Mouse (Mus musculus) macrophage (primary cell): ENCODE measurements around the gene Higd2a. TPM values are rescaled to one million over a fixed set of nuclear protein-coding genes. Genes with fewer than 3 reads are reported as not detected.
A peak's percentile ranks its signal among the peaks of the same experiment; 100 is the strongest.

Source experiments
- H3K27ac ChIP-seq: fragments of 350-480 bp; formaldehyde crosslinking; 2 replicates; pipeline ENCODE4 v1.9.0; 2021
- H3K36me3 ChIP-seq: fragments of 350-480 bp; formaldehyde crosslinking; 2 replicates; pipeline ENCODE4 v1.9.0; 2021; ENCODE audit errors: inconsistent target
- H3K4me3 ChIP-seq: fragments of 350-480 bp; formaldehyde crosslinking; 2 replicates; pipeline ENCODE4 v1.9.0; 2021; ENCODE audit errors: inconsistent target
- H3K79me2 ChIP-seq: fragments of 350-480 bp; formaldehyde crosslinking; 2 replicates; pipeline ENCODE4 v1.9.0; 2021; ENCODE audit errors: inconsistent target
- WGBS: methylation state at CpG from one replicate; pipeline ENCODE4 v1.1.7; 2026; ENCODE audit warnings: inconsistent platforms; ENCODE audit not compliant: missing documents; 5-methylcytosine and 5-hydroxymethylcytosine counted together
- polyA plus RNA-seq: library from polyadenylated mRNA; stranded (reverse); fragments of 250-400 nt; gene quantifications from 3 replicates; pipeline ENCODE4 v1.2.4, GENCODE M21; 2018; ENCODE audit warnings: inconsistent platforms
- total RNA-seq, 78 experiments: library from RNA; depleted of rRNA; stranded (reverse); fragments of 250-400 nt; gene quantifications; 1 replicate in 9 of 78; 2 replicates in 24 of 78; 3 replicates in 43 of 78; 4 replicates in 2 of 78; pipeline ENCODE4 v1.2.4; 2018; ENCODE audit warnings: inconsistent platforms in 56 of 78

Gene Higd2a
- 10 to 100 TPM in 1 of 26 experiments, 1 to 10 TPM in 20, not detected in 5; 1.9 to 17.1 (median 3.0) TPM for total RNA-seq (2018; cell fraction: chromatin; rRNA removed)
- total RNA-seq (2018; cell fraction: cytosol; rRNA removed) = 100 to 1,000 TPM in 7 of 26 experiments, 10 to 100 TPM in 19; 55.4 to 128 (median 83.2) TPM
- 10 to 100 TPM in 25 of 26 experiments, 1 to 10 TPM in 1; 9.8 to 27.3 (median 13.8) TPM for total RNA-seq (2018; cell fraction: nucleus; rRNA removed)
- polyA plus RNA-seq = 73.7 to 134 TPM (median 97.0 TPM) in 3 replicates

DNA sequence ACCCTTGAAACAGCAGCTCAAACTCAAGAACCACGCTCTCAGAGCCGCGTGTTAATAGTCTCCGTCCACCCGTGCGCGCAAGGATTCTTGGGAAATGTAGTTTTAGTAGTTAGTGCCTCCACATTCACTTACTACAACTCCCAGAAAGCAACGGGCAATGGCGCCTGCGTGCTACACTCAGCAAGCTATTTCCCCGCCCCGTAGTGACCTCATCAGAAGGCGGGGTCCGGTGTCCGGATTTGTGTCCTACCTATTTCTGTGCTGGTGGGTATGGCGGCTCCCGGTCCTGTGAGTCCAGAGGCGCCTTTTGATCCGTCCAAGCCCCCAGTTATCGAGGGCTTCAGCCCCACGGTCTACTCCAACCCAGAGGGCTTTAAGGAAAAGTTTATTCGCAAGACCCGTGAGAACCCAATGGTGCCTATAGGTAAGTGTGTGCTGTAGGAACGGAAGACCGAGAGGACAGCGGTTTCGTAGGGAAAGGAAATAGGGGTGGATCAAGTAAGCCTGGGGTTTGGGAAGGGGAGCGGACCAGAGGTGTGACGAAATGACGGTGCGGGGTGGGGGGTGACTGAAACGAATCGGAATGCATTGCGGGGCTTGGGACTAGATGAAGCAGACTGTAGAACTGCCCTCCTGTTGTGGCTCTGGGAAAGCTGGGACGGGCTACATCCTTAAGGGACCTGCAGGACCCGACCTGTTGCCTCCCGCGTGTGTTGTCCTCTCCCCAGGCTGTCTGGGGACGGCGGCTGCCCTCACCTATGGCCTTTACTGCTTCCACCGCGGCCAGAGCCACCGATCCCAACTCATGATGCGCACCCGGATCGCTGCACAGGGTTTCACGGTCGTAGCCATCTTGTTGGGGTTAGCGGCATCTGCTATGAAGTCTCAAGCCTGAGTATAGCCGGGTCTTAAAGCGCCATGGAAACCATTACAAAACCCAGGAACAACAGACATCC, at the start of gene Higd2a, which contains the start of gene Nop16:
TSS of gene Higd2a (plus strand) at position 212 of the 956 bp plus-strand sequence.
TSS of gene Nop16 (minus strand) at position 95 of the 956 bp plus-strand sequence.
- WGBS = under 1% methylated on average over 50 of the region's 51 CpGs

DNA sequence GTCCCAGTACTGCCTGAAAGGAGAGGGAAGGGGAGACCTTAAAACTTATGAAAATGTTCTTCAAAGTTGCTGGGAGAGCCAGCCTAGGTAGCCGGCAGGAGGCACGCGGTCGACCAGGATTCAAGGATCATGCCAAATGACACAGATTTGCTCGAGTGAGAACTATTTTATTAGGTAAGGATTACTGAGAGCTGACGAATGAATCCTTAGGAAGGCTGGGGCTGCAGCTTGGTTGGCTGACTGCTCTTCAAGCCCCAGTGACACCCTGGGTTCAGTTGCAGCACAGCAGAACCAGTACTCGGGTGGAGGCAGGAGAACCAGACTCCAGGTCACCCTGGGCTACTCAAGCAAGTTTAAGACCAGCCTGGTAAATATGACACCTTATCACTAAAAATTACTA, 42.0 kb upstream of the Higd2a start:
- Histone ChIP-seq H3K27ac (no peak overlapping the region), H3K79me2 (no peaks in the 10 kb centered on the region), H3K4me3 (no peak overlapping the region), H3K36me3 (peaks cover 24% of the 10 kb centered on the region)
- WGBS = 96% methylated on average over 7 of the region's 7 CpGs

More for the DNA sequence above, at the start of gene Higd2a, which contains the start of gene Nop16:
- peaks cover 13% of the 10 kb centered on the region; the same call in 1 of the 2 replicates for H3K79me2 ChIP-seq
- H3K27ac ChIP-seq = peak within 1 kb of the TSS; percentile 61
- H3K4me3 ChIP-seq = peak within 1 kb of the TSS; percentile 98
- H3K36me3 ChIP-seq = peaks cover 8% of the 10 kb centered on the region; the same call in 1 of the 2 replicates

DNA sequence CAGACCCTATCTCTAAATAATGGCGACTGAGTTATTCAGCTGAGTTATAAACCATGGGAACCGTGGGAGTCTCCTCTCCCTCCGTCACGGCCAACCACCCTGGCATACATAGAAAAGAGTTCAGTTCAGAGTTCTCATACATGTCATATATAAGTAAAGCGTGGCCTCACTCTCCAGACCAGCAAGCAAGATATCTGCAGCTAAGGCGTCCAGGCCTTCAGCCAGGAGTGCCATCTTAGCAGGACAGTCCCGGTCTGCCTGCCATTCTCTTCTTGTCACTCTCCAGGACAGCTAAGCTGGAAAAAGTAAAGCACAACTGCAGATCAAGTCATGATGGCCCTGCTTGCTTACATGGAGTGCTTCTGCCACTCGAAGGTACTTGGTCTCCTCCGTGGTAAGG, 33.8 kb upstream of the Higd2a start:
- H3K36me3 ChIP-seq = peaks cover 67% of the 10 kb centered on the region
- no peak overlapping the region for H3K4me3 ChIP-seq
- H3K27ac ChIP-seq = no peak overlapping the region
- H3K79me2 ChIP-seq = peaks cover 6% of the 10 kb centered on the region; the same call in 1 of the 2 replicates
- WGBS = 92% methylated on average over 9 of the region's 9 CpGs

DNA sequence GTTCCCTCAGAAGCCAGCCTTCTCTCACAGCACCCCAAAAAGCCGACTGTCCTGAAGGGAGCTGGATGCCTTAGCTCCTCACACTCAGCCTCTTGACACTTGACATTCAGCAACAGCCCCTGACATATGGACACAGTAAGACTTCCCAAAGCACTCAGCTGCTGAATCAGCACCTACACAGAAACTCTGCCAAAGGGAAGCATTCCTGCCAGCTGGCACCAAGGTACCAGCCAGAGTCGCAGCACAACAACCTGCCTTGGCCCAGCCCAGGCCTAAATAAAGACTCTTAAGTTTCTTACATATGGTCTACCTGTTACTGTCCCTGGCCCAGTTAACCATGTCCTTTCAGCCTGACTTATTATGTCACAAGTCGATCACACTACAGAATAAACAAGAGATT, 33.2 kb upstream of the Higd2a start:
- Histone ChIP-seq H3K27ac (no peak overlapping the region), H3K4me3 (no peak overlapping the region), H3K79me2 (peaks cover 13% of the 10 kb centered on the region; the same call in 1 of the 2 replicates), H3K36me3 (peaks cover 67% of the 10 kb centered on the region)
- WGBS = 100% methylated on average over 3 of the region's 3 CpGs

DNA sequence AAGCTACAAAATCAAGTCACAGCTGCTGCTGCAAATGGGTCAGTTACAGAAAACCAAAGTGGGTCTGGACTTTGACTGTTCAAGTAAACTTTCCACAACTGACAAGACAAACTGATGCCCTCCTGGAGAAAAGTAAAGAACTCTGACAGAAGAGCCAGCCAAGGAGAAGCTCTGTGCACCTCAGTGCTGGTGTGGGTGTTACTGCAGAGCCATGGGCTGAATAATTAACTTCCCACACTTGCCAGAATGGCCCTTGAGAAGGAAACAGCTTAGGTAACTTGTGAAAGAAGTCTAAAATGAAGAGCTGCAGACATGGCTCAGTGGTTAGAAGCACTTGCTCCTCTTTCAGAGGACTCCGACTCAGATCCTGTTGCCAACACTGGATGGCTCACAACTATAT, 32.4 kb upstream of the Higd2a start:
- Histone ChIP-seq H3K4me3 (no peak overlapping the region), H3K79me2 (peaks cover 21% of the 10 kb centered on the region), H3K27ac (no peak overlapping the region), H3K36me3 (peaks cover 61% of the 10 kb centered on the region)
- 93% methylated on average over 1 of the region's 1 CpGs for WGBS

DNA sequence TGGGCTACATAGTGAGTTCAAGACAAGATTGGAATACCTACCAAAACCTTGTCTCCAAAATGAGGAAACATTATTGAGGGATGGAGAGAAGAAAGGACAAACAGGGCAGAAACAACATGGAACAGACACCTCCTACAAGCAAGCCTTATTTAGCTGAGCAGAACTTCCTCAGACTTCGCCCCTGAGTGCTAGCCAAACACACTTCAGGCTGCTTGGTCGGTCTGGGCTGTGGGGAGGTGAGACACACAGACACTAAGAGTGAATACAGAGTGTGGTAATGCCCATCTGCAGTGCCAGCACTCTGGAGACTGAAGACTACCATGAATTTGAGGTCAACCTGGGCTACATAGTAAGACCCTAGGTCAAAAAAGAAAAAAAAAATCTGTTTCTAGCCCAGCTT, 30.4 kb upstream of the Higd2a start:
- Histone ChIP-seq H3K79me2 (peaks cover 41% of the 10 kb centered on the region), H3K27ac (no peak overlapping the region), H3K4me3 (no peak overlapping the region), H3K36me3 (peaks cover 54% of the 10 kb centered on the region)
- 89% methylated on average over 2 of the region's 2 CpGs for WGBS

DNA sequence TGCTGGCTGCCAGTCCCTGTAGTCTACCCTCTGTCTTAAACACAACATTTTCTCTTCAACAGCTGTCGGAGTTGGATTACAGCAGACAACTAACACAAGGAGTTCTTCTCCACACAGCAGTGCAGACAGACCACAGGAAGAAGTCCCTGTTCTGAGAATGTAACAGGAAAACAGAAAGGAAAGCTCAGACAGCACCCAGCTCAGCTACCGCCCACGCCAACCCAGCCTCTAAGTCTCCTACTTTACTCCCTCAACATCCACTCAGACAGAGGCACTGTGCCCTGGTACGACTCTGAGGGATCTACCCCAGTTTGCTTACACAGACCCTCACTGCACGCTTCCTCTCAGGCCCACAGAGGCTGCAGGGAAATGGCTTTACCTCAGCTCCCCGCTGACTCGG, 29.4 kb upstream of the Higd2a start:
- 93% methylated on average over 6 of the region's 7 CpGs for WGBS
- no peak overlapping the region for H3K27ac ChIP-seq
- peaks cover 43% of the 10 kb centered on the region for H3K79me2 ChIP-seq
- H3K36me3 ChIP-seq = peaks cover 54% of the 10 kb centered on the region
- H3K4me3 ChIP-seq = no peak overlapping the region

DNA sequence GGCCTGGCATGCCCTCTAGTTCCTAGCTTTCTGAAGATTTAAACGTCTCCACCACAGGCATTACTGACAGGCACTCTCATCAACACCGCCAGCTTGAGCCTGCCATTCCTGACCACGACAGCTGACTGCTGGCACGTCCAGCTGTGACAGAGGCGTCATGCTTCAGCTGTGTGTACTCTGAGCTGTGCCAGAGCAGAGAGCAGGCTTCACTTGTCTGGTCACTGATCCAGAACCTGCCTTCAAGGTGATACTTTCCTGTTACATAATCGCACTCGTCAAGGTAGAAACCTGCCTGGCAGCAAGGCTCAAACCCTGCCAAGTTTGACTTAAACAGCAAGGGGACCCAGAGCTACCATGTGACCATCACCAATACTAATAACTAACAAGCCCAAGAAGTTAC, 27.4 kb upstream of the Higd2a start:
- Histone ChIP-seq H3K4me3 (no peak overlapping the region), H3K79me2 (peaks cover 43% of the 10 kb centered on the region), H3K36me3 (peaks cover 41% of the 10 kb centered on the region), H3K27ac (no peak overlapping the region)
- 88% methylated on average over 7 of the region's 7 CpGs for WGBS

DNA sequence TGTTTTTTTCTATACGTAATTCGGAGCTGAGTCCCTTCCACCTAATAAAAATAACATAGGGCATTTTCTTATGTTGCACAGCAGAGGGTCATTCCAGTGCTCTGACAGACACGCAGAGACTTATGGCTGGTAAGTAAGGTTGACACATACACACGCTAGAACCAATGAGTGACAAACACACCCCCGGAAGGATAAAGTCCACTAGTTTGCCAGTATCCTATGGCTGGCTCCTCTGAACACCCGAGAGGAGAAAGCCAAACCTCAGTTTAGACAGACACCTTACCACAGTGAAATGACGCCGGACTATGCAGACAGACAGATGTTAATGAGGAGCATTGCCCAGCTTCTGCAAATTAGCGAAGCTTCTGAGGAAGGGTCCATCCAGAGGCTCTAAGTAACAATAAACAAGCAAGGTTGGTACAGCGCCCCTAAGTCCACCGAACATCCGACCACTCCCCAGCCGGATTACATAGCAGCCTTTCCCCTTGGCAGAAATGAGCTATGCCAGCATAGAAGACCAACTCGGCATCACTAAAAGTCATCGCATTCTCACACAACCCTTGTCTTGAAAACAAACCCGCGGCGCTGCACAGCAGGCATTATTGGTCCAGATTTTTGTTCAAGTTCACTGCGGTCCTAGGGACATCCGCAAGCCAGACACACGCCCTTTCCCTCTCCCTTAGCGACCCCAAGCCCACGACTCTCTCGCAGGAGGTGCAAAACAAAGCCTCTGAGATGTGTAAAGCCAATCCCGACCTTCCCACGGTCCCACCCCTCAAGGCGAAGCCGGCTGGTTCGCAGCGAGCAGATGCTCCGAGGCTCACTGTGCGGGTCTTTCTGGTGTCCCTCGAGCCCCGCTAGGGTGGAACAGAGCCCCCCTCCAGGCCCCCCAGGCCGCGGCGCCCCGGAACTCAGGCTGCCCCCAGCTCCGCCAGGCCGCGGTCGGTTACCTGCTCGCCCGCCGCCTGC, 25.5 kb upstream of the Higd2a start:
- Histone ChIP-seq H3K4me3 (peak overlapping the region; percentile 87), H3K36me3 (peaks cover 30% of the 10 kb centered on the region), H3K27ac (no peak overlapping the region), H3K79me2 (peaks cover 43% of the 10 kb centered on the region)
- WGBS = 10% methylated on average over 45 of the region's 45 CpGs

DNA sequence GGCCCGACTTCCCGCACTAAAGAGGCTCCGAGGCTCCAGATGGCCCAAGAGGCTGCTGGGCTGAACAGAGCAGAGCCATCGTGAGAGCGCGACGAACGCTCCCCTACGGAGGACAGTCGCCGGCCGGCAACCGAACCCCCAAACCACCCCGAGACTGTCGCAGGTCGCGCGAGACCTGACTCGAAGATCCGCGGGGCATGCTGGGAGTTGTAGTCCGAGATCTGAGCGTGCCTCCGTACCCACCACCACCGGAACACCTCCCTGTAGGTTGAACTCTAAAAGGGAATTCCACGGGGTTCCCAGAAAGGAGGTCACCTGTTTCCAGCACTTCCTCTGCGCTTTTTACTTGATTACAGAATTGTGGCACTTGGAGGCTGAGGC, 24.8 kb upstream of the Higd2a start, which contains the start of gene 4833439L19Rik:
TSS of gene 4833439L19Rik (minus strand) at position 235 of the 381 bp plus-strand sequence.
- under 1% methylated on average over 15 of the region's 27 CpGs for WGBS
- Histone ChIP-seq H3K4me3 (peak within 1 kb of the TSS; percentile 87), H3K36me3 (peaks cover 23% of the 10 kb centered on the region), H3K27ac (no peak within 1 kb of the TSS), H3K79me2 (peaks cover 43% of the 10 kb centered on the region)

DNA sequence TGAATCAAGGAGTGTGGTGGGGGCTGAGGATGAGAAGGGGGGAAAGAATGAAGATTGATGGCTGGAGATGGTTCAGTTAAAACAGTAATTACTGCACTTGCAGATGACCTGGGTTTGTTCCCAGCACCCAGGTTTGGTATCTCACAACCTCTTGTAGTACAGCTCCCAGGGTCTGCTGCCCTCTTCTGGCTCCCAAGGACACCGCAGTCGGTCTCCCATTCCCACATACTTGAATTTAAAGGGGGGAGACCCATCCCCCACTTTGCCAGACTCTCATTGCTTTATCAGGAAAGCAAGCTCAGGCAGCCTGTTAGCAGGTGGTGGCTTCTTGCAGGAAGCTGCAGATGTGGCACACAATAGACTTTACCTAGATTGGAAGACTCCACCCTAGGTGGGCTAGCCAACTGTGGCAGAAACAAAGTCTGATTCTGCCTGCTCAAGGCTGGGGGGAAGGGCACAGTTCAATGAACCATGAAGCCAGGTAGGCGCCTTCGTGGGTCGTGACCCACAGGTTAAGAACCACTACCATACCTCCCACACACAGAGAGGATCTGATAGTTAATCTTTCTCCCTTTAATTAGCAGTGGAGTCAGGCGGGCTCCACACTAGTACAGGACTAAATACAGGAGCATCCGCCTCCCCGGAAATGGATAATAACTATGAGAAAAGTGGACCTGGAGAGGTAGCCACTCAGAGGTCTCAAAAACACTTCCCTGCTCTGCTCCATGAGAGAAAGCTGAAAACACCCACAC, 24.2 kb upstream of the Higd2a start:
- Histone ChIP-seq H3K79me2 (peaks cover 41% of the 10 kb centered on the region), H3K36me3 (peaks cover 18% of the 10 kb centered on the region), H3K27ac (no peak overlapping the region), H3K4me3 (peak overlapping the region; percentile 87)
- WGBS = 69% methylated on average over 8 of the region's 8 CpGs

DNA sequence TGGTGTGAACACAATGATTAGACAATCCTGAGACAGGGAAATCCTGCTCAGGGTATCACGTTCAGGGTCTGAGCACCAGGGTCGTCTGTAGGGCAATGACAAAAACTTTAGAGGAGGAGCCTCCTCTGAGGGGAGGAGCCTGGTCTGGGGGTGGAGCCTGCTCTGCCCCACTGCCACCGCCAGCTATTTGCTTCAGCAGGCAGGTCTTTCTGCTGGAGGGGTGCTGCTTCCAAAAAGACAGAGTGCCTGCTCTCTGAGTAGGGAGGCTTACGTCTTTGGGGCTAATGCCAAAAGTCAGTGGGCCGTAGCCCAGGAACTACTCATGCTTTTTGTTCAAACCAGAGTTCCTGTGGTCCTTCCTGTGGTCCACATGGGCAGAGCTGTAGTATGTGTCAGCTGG, 21.6 kb upstream of the Higd2a start:
- H3K4me3 ChIP-seq = no peak overlapping the region
- peaks cover 15% of the 10 kb centered on the region for H3K79me2 ChIP-seq
- 61% methylated on average over 5 of the region's 5 CpGs for WGBS
- no peak overlapping the region for H3K27ac ChIP-seq
- no peaks in the 10 kb centered on the region for H3K36me3 ChIP-seq

DNA sequence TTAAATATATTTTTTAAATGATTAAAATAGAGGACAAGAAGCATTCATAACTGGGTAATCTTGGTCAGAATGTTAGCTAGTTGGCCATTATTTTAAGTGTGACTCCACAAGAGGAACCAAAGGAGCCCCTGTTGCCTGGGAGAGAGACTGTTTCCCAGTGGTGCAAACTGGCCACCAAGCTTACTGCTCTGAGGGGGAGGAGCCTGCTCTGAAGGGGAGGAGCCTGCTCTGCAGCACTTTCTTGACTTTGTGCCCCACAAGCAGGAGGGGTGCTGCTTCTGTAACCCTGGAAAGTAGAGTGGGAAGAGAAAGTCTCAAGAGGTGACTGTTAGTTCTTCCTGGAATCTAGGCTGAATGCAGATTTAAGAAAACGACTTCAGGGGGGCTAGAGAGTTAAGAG, 20.7 kb upstream of the Higd2a start:
- Histone ChIP-seq H3K79me2 (peaks cover 6% of the 10 kb centered on the region), H3K4me3 (no peak overlapping the region), H3K36me3 (no peaks in the 10 kb centered on the region), H3K27ac (no peak overlapping the region)
- WGBS = 92% methylated on average over 1 of the region's 1 CpGs
